Mouse (Mus musculus): Measurements from ENCODE around the gene Atp2b1. TPM values are rescaled to one million over a fixed set of nuclear protein-coding genes. Genes with fewer than 3 reads are reported as not detected.
"Not testable (repeated sequence)": the region's sequence is repeated elsewhere in the genome, so short reads cannot be mapped to it uniquely, and the experiment has no call there.

The Atp2b1 gene
- polyA plus RNA-seq, 1 experiment: 359 TPM

GRCm38 (mm10) chr10:98959385-98959784 is 45.2 kb downstream of the Atp2b1 start:
- DNase-seq (ENCODE audit: extremely low spot score in 1 of 2, low spot score in 1 of 2): peak; percentile 85 to 89

GRCm38 (mm10) chr10:98960911-98961310 is 46.7 kb downstream of the Atp2b1 start:
- no peak for DNase-seq (ENCODE audit: extremely low spot score in 1 of 2, low spot score in 1 of 2)

- peak; percentile 56 to 81 for DNase-seq (ENCODE audit: extremely low spot score in 1 of 2, low spot score in 1 of 2)
Observed at GRCm38 (mm10) chr10:98962092-98962491, 47.9 kb downstream of the Atp2b1 start.

- no peak for DNase-seq (ENCODE audit: extremely low spot score in 1 of 2, low spot score in 1 of 2)
Observed at GRCm38 (mm10) chr10:98966407-98967215, 52.4 kb downstream of the Atp2b1 start.

DNA sequence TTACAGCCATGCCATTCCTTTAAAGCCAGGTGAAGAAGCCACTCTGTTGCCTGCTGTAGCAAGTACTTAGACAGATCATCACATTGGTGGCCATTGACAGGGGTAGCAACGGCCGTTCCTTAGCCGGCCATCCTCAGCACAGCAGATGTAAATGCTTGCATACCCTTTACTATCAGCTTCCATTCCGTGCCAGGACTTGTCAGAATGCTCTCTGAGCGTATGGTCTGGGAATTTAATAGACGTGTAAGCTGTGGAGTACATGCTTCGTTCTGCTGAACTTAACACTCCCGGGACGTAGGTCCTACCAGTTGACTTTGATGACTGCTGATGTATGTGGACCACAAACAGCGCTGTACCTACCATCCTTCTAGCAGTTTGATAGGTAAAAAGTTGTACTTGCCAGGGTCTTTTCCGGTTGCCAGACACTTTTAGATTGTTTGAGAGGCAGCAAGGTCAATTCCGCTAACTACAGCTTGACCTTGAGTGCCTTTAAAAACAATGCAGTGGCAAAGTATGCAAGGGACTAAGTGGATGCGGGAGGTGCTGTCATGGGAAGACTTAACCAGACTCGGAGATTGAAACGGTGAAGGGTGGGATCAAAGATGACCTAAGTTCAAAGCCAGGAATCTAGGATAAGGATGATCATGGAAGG is 53.2 kb downstream of the Atp2b1 start:
- no peak for DNase-seq (ENCODE audit: extremely low spot score in 1 of 2, low spot score in 1 of 2)

- no peak for DNase-seq (ENCODE audit: extremely low spot score in 1 of 2, low spot score in 1 of 2)
Observed at GRCm38 (mm10) chr10:98970917-98971316, 56.7 kb downstream of the Atp2b1 start.

- DNase-seq (ENCODE audit: extremely low spot score in 1 of 2, low spot score in 1 of 2): no peak
Observed at GRCm38 (mm10) chr10:98972359-98972758, 58.2 kb downstream of the Atp2b1 start.

DNA sequence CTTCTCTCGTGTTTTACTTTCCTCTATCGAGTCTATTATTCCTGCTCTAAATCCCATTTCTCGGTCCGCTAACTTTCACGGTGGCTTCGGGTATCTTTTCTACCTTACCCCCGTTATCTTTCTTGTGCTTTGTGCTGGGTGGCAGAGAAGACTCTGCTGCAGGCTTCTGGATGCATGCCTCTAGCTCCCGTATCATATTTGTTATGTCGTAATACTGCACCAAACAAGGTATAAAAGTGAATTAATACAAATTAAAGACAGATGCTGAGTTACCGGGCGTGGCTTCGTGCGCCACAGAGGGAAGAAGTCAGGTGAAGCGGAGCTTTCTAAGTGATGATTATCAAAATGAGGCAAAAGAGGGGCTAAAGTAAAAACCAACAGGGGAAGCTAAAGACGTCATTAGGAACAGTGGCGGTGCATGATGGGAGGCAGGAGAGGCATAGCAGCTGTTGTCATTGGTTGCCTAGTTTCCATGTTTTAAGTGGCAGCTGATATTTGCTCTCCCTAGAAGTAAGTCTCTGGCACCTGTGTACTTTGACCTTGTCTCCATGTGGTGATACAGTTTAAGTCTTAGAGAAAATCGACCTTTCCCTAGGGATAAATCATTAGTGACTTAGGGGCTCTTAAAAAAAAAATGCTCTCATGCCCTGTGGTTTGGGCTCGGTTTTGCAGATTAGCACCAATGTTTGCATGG is 58.9 kb downstream of the Atp2b1 start:
- no peak for DNase-seq (ENCODE audit: extremely low spot score in 1 of 2, low spot score in 1 of 2)

DNA sequence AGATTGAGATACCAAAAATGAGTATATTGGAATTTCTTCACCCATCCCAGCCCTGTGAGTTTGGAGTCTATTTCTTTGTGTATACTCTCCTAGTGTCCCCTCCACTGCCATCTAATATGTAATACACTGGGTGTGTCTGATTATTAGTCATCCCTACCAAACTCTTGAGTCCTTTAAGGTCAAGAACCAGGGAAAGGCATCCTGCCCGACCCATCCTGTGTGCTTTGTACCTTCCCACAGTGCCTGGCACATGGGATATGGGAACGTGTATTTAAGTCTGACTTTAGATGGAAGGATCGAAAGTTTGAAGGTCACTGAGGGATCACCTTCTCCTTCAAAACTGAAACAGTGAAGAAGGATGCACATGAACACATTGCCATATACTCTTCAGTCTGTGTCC is 60.4 kb downstream of the Atp2b1 start:
- no peak for DNase-seq (ENCODE audit: extremely low spot score in 1 of 2, low spot score in 1 of 2)

- DNase-seq (ENCODE audit: extremely low spot score in 1 of 2, low spot score in 1 of 2): no peak
Observed at GRCm38 (mm10) chr10:98975611-98976010, 61.4 kb downstream of the Atp2b1 start.

DNA sequence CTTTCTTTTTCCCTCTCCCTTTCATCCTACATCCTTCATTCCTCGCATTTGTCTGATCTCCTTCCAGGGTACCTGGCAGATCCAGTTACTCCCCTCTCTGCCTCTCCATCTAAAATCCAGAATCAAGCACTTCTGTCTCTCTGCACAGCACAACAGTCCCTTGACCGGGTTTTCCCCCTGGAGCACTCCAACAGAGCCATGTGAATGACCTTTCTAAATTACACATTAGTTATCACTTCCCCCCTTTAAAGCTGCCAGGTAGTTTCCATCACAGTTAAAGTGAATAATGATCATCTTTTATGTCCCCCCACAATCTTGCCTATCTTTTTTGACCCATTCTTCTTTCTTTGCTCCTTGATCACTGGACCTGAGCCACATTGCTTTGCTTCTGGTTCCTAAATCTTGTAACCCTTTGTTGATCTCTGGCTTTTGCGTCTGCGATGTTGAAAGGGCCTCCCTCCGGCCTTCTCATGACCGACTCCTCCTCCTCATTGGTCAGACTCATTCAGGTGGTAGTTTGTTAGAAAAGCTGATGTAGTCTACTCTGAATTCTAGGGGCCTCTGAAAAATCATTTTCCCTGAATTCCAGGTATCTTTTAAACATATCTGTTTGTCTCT is 62.8 kb downstream of the Atp2b1 start:
- DNase-seq (ENCODE audit: extremely low spot score in 1 of 2, low spot score in 1 of 2): no peak

GRCm38 (mm10) chr10:98978766-98979165 is 64.6 kb downstream of the Atp2b1 start:
- DNase-seq (ENCODE audit: extremely low spot score in 1 of 2, low spot score in 1 of 2): peak; percentile 37 to 75

- no peak for DNase-seq (ENCODE audit: extremely low spot score in 1 of 2, low spot score in 1 of 2)
Observed at GRCm38 (mm10) chr10:98979296-98979695, 65.1 kb downstream of the Atp2b1 start.

- no peak for DNase-seq (ENCODE audit: extremely low spot score in 1 of 2, low spot score in 1 of 2)
Observed at GRCm38 (mm10) chr10:98979951-98980350, 65.7 kb downstream of the Atp2b1 start.

DNA sequence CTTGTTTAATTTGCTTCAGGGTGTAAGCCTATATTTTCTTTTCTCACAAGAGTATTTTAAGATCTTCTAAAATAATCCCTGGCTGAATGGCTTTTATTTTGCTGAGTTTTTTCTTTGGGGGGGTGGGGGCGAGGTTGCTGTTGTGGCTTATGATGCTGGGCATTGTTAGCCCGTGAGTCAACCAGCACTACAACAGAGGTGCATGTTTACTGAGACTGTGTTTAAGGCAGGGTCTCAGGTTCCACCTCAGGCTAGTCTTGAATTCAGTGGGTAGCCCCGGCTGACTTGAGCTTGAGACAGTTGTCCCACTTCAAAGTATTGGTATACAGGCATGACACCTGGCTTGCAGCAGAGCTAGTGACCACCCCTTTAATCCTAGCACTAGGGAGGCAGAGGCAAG is 77.8 kb downstream of the Atp2b1 start:
- no peak for DNase-seq (ENCODE audit: extremely low spot score in 1 of 2, low spot score in 1 of 2)

DNA sequence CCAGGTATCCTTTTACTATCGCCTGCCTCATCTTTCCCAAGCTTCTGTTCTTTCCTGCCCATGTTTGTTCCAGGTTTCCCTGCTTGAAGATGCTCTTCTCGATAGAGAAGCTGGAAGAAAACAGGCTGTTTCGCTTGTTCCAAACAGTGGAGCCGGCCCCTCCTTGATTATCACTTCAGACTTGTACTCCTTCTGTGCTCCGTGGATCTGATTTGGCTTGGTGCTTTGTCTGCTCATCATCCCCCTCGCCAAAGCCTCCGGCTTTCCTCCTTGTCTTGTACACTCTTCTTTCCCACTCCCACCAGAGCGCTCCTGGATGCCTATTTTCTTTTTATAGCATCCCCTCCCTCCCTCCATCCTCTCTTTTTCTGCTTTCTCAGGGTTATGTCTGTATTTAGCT is 79.0 kb downstream of the Atp2b1 start:
- DNase-seq (ENCODE audit: extremely low spot score in 1 of 2, low spot score in 1 of 2): peak in 1 of 2 experiments; percentile 32

- DNase-seq (ENCODE audit: extremely low spot score in 1 of 2, low spot score in 1 of 2): not testable (repeated sequence)
Observed at GRCm38 (mm10) chr10:98995016-98995747, 81.0 kb downstream of the Atp2b1 start.

DNA sequence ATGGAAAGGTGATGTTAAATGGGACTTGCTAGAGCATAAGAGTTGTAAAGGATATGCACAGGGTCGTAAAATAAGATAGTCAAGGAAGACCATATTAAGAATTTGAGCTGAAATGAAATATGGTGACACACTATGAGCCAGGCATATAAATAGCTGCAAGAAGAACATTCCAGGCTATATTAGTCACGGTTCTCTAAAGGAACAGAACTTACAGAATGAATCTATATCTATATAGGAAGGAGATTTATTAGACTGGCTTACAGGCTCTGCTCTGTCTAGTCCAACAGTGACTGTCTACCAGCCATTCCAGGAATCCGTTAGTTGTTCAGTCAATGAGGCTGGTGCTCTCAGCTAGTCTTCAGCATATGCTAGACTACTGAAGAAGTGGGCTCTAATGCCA is 90.7 kb downstream of the Atp2b1 start:
- DNase-seq (ENCODE audit: extremely low spot score in 1 of 2, low spot score in 1 of 2): no peak

DNA sequence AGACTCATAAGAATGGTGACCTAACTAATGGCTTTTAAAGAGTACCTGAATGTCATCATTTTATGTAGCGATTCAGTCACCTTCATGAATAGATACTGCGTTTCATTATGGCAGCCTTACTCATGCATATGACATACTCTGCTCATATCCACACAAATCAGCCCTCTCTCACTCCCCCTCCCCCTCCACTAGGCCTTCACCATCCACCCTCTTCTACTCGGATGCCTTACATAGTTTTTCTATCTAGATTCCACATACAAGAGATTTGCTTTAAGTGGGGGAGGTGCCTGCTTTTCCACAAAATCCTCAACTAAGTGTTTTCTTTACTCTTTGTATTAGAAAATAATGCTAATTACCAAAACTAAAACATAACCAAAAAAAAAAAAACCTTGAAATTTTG is 96.9 kb downstream of the Atp2b1 start:
- no peak for DNase-seq (ENCODE audit: extremely low spot score in 1 of 2, low spot score in 1 of 2)

GRCm38 (mm10) chr10:99012086-99012485 is 97.9 kb downstream of the Atp2b1 start:
- DNase-seq (ENCODE audit: extremely low spot score in 1 of 2, low spot score in 1 of 2): no peak
